Mouse (Mus musculus) lung, adult 2 months (tissue): ENCODE results near the gene Celsr1.

Source experiments
- CTCF ChIP-seq: fragments of 200-500 bp; IDR thresholded peaks from 2 replicates; pipeline ENCODE4 v1.5.1; 2011; ENCODE audit warnings: mild to moderate bottlenecking, low read length, control low read depth; ENCODE audit not compliant: insufficient read depth
- POLR2A ChIP-seq: fragments of 200-500 bp; IDR thresholded peaks from 2 replicates; pipeline ENCODE4 v1.6.1; 2011; ENCODE audit warnings: low read depth, mild to moderate bottlenecking, control low read depth, low read length, borderline replicate concordance; ENCODE audit errors: extremely low read depth

DNA sequence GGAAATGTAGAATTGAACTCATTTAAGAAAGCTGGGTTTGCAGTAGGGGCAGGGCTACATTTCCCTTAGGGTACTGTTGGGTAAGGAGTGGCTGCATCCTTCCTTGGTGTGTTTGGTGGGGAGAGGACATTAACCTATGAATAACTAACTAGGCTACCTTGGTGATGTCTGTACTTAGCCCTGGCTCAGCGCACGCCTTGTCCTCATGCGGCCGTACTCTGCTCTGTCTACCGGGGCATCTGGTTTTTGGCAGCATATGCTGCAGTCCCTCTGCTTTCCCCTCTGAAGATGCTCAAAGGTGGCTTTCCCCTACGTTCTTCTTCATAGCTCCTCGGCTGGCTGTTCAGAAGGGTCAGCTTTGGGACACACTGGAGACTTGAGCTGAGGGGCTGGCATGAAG is 156.2 kb downstream of the Celsr1 start:
- TF ChIP-seq CTCF = no peak
- no peak for TF ChIP-seq POLR2A
